Mouse (Mus musculus) liver, embryonic 12.5 days (tissue): Measurements from ENCODE around the gene Qars. TPM values are rescaled to one million over a fixed set of nuclear protein-coding genes. Genes with fewer than 3 reads are reported as not detected.
A peak's percentile ranks its signal among the peaks of the same experiment; 100 is the strongest.

Experiments
- ATAC-seq: fragments of 200-750 bp; cut with Nextera tagmentation; 2 replicates; pipeline ENCODE4 v1.8.0; 2017; ENCODE audit warnings: moderate number of reproducible peaks, mild to moderate bottlenecking, moderate library complexity
- H3K27ac ChIP-seq: fragments of 300-500 bp; sonication (generic); 2 replicates; pipeline ENCODE4 v1.5.1; 2016; ENCODE audit warnings: mild to moderate bottlenecking
- H3K27me3 ChIP-seq: fragments of 300-500 bp; sonication (generic); replicated peaks from 2 replicates; pipeline ENCODE4 v1.6.1; 2016; ENCODE audit warnings: mild to moderate bottlenecking, moderate library complexity
- H3K36me3 ChIP-seq: fragments of 300-500 bp; sonication (generic); 2 replicates; pipeline ENCODE4 v1.6.1; 2016; ENCODE audit warnings: mild to moderate bottlenecking, moderate library complexity
- H3K4me1 ChIP-seq: fragments of 300-500 bp; sonication (generic); 2 replicates; pipeline ENCODE4 v1.6.1; 2016
- H3K4me2 ChIP-seq: fragments of 300-500 bp; sonication (generic); 2 replicates; pipeline ENCODE4 v1.6.1; 2016; ENCODE audit warnings: mild to moderate bottlenecking, moderate library complexity
- H3K4me3 ChIP-seq: fragments of 300-500 bp; sonication (generic); 2 replicates; pipeline ENCODE4 v1.5.1; 2016; ENCODE audit warnings: mild to moderate bottlenecking, moderate library complexity
- H3K9ac ChIP-seq: fragments of 300-500 bp; sonication (generic); 2 replicates; pipeline ENCODE4 v1.6.1; 2016; ENCODE audit warnings: mild to moderate bottlenecking, moderate library complexity
- H3K9me3 ChIP-seq: fragments of 300-500 bp; sonication (generic); replicated peaks from 2 replicates; pipeline ENCODE4 v1.6.1; 2016; ENCODE audit warnings: mild to moderate bottlenecking, moderate library complexity
- WGBS: fragments of 180-500 bp; shearing (Covaris S2); methylation state at CpG from one replicate; pipeline ENCODE4 v1.1.7; 2016; ENCODE audit not compliant: insufficient replicate concordance; 5-methylcytosine and 5-hydroxymethylcytosine counted together
- polyA plus RNA-seq: library from polyadenylated mRNA; unstranded; fragments of >200 nt; fragmentation: Nextera tagmentation; extraction: Ambion mirVana; gene quantifications from 2 replicates; pipeline ENCODE4 v1.2.1, GENCODE M21; 2016

The Qars gene
- polyA plus RNA-seq, 1 experiment from 2014 or later, result 74.4 TPM

DNA sequence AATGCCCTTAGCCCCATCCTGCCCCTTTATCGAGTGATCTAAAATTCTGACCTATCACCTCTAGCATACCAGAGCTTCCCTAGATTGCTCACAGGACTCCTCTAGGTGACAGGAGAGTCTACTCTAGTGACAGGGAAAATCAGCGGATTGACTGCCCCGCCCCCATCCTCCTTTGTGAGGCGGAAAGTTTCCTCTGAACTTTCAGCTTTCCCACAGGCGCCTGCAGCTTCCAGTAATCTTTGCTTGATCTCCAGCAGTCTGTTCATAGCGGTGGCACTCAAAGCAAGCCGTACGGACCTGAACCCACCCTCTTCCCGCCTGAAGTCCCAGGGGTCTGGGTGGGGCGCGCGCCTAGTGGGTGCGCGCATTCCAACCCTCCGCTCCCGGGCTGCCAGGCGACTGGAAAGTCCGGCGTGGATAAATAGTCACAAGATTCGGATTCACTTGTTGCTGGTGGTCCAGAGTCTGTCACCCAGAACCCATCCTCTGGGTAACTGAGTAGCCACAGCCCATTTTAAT is 28.8 kb upstream of the Qars start:
- Histone ChIP-seq H3K4me3 (peak overlapping the region; percentile 55), H3K27ac (peak overlapping the region; percentile 60; the same call in 1 of the 2 replicates), H3K4me1 (peaks cover 23% of the 10 kb centered on the region), H3K27me3 (peaks cover 32% of the 10 kb centered on the region), H3K4me2 (peak overlapping the region; percentile 66), H3K9me3 (no peaks in the 10 kb centered on the region), H3K9ac (peak overlapping the region; percentile 53), H3K36me3 (0 out of 2 replicates have a peak, but pooled peaks cover 4% of the 10 kb centered on the region)
- ATAC-seq, result peak; percentile 57; the same call in 1 of the 2 replicates
- under 1% methylated on average over 20 of the region's 20 CpGs for WGBS

- no peak overlapping the region for H3K9ac ChIP-seq
- no peak overlapping the region for H3K27ac ChIP-seq
- peaks cover 23% of the 10 kb centered on the region for H3K4me1 ChIP-seq
- peak overlapping the region; percentile 55; the same call in 1 of the 2 replicates for H3K4me3 ChIP-seq
- ATAC-seq, result no peak
- 0 out of 2 replicates have a peak, but pooled peaks cover 7% of the 10 kb centered on the region for H3K36me3 ChIP-seq
- peak overlapping the region; percentile 66 for H3K4me2 ChIP-seq
- peaks cover 32% of the 10 kb centered on the region for H3K27me3 ChIP-seq
- WGBS, result 37% methylated on average over 11 of the region's 11 CpGs
- no peaks in the 10 kb centered on the region for H3K9me3 ChIP-seq
Measured at GRCm38 (mm10) chr9:108479241-108479640, 28.3 kb upstream of the Qars start.

DNA sequence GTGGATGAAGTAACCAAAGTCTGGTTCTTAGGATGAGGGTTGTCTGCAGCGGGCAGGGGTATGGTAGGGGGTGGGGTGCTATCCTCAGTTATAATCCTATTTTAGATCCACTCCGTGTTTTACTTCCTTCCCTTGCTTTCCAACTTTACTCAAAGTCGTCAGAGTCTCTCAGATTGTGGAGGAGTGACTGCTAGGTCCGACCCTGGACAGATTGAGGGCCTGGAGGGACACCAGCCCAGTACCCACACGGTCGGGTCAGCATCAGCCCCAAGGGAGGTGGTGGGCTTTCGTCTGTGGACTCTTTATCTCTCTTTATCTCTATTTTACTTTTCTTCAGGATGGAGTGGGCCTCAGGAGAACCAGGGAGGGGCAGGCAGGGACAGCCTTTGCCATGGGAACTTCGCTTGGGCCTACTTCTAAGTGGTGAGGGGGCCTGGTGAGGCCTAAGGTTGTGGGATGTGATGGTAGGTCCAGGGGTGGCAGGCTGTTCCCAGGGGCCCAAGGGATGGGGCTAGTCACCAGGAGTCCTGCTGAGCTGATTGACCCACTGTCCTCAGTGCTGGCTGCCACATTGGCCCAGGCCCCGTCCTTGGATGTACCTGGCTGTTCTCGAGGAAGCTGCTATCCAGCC is 27.7 kb upstream of the Qars start, which contains the start of gene Lamb2:
TSS of gene Lamb2 (plus strand) at position 16 of the 631 bp plus-strand sequence.
- peak within 1 kb of the TSS; percentile 66 for H3K4me2 ChIP-seq
- H3K9me3 ChIP-seq, result no peaks in the 10 kb centered on the region
- ATAC-seq, result peak; percentile 36; the same call in 1 of the 2 replicates
- H3K4me3 ChIP-seq, result peak within 1 kb of the TSS; percentile 55
- H3K27me3 ChIP-seq, result peaks cover 32% of the 10 kb centered on the region
- peak within 1 kb of the TSS; percentile 60; the same call in 1 of the 2 replicates for H3K27ac ChIP-seq
- WGBS, result 27% methylated on average over 10 of the region's 10 CpGs
- peak within 1 kb of the TSS; percentile 53 for H3K9ac ChIP-seq
- peaks cover 23% of the 10 kb centered on the region for H3K4me1 ChIP-seq
- 0 out of 2 replicates have a peak, but pooled peaks cover 11% of the 10 kb centered on the region for H3K36me3 ChIP-seq

DNA sequence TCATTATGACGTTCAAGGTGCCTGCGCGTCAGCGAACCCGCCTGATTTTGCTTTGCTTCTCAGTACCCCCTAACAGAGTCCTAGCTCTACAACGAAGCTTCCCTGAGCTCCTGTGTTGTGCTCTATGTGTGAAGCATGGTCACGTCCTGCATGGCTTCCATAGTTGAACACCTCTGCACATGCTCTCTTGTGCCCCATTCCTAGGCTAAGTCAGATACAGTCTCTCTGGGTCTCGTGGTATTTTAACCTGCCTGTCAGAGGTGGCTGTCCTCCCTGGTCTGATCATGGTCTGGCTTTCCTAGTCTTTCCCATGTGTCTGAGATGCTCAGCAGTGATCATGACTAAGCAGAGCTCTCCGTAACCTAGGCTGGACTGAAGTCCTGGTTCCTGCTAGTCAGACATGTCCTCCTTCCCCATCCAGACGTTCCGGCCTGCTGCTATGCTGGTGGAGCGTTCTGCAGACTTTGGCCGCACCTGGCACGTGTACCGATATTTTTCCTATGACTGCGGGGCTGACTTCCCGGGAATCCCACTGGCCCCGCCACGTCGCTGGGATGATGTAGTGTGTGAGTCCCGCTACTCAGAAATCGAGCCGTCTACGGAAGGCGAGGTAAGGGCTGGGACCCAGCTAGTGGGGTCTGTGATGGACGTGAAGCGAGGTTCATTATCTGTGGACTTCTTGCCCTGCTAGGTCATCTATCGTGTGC is 26.5 kb upstream of the Qars start:
- H3K27me3 ChIP-seq, result peaks cover 32% of the 10 kb centered on the region
- ATAC-seq, result no peak
- peaks cover 23% of the 10 kb centered on the region for H3K4me1 ChIP-seq
- H3K9ac ChIP-seq, result no peak overlapping the region
- no peaks in the 10 kb centered on the region for H3K9me3 ChIP-seq
- no peak overlapping the region for H3K27ac ChIP-seq
- H3K36me3 ChIP-seq, result peaks cover 18% of the 10 kb centered on the region; the same call in 1 of the 2 replicates
- no peak overlapping the region for H3K4me2 ChIP-seq
- WGBS, result 80% methylated on average over 28 of the region's 28 CpGs
- no peak overlapping the region for H3K4me3 ChIP-seq

DNA sequence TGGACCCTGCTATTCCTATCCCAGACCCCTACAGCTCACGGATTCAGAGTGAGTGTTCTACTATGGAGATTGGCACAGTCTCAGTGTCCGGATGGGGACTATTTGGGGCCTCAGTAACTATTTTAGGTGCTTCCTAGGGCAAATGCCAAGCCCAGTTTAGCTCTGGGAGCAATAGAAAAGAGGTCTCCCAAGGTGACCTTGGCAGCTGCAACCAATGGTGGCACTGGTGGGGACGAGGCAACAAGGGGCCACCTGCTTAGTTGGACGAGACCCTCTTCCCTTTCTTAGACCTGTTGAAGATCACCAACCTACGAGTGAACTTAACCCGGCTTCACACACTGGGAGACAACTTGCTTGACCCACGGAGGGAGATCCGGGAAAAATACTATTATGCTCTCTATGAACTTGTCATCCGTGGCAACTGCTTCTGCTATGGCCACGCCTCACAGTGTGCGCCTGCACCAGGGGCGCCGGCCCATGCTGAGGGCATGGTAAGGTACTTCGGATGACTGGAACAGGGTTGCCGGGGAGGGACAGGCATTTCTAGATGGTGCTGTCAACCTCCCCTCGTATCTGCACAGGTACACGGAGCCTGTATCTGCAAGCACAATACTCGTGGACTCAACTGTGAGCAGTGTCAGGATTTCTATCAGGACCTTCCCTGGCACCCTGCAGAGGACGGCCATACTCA is 25.8 kb upstream of the Qars start:
- no peak overlapping the region for H3K9ac ChIP-seq
- no peak overlapping the region for H3K4me3 ChIP-seq
- no peak for ATAC-seq
- peaks cover 24% of the 10 kb centered on the region; the same call in 1 of the 2 replicates for H3K36me3 ChIP-seq
- no peaks in the 10 kb centered on the region for H3K9me3 ChIP-seq
- H3K27ac ChIP-seq, result no peak overlapping the region
- H3K4me1 ChIP-seq, result peaks cover 23% of the 10 kb centered on the region
- no peak overlapping the region for H3K4me2 ChIP-seq
- H3K27me3 ChIP-seq, result peaks cover 32% of the 10 kb centered on the region
- WGBS, result 76% methylated on average over 19 of the region's 19 CpGs

- no peak overlapping the region for H3K4me3 ChIP-seq
- H3K27ac ChIP-seq, result no peak overlapping the region
- H3K4me1 ChIP-seq, result peaks cover 23% of the 10 kb centered on the region
- H3K4me2 ChIP-seq, result no peak overlapping the region
- H3K9ac ChIP-seq, result no peak overlapping the region
- 85% methylated on average over 18 of the region's 18 CpGs for WGBS
- H3K9me3 ChIP-seq, result no peaks in the 10 kb centered on the region
- H3K27me3 ChIP-seq, result peaks cover 23% of the 10 kb centered on the region
- no peak for ATAC-seq
- H3K36me3 ChIP-seq, result peaks cover 37% of the 10 kb centered on the region
Measured at GRCm38 (mm10) chr9:108483051-108483790, 24.3 kb upstream of the Qars start.

DNA sequence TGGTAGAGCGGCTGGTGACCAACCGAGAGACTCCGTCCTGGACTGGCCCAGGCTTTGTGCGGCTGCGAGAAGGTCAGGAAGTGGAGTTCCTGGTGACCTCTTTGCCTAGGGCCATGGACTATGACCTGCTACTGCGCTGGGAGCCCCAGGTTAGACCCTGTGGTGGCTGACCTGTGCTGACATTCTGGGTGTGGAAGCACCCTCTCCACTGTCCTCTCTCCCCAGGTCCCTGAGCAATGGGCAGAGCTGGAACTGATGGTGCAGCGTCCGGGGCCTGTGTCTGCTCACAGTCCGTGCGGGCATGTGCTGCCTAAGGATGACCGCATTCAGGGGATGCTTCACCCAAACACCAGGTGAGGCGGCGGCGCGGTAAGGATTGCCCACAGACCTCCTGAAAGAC is 23.5 kb upstream of the Qars start:
- Histone ChIP-seq H3K4me2 (no peak overlapping the region), H3K4me1 (peaks cover 17% of the 10 kb centered on the region), H3K4me3 (no peak overlapping the region), H3K9me3 (no peaks in the 10 kb centered on the region), H3K36me3 (peaks cover 45% of the 10 kb centered on the region), H3K27me3 (peaks cover 17% of the 10 kb centered on the region), H3K9ac (no peak overlapping the region), H3K27ac (no peak overlapping the region)
- ATAC-seq, result no peak
- 82% methylated on average over 15 of the region's 15 CpGs for WGBS

- Histone ChIP-seq H3K9me3 (no peaks in the 10 kb centered on the region), H3K4me1 (peaks cover 13% of the 10 kb centered on the region), H3K27ac (no peak overlapping the region), H3K4me3 (no peak overlapping the region), H3K9ac (no peak overlapping the region), H3K36me3 (peaks cover 45% of the 10 kb centered on the region), H3K27me3 (peaks cover 3% of the 10 kb centered on the region; the same call in 1 of the 2 replicates), H3K4me2 (no peak overlapping the region)
- ATAC-seq, result no peak
- 80% methylated on average over 19 of the region's 19 CpGs for WGBS
Measured at GRCm38 (mm10) chr9:108485301-108485875, 22.1 kb upstream of the Qars start.

- Histone ChIP-seq H3K27ac (no peak overlapping the region), H3K9ac (no peak overlapping the region), H3K36me3 (peaks cover 47% of the 10 kb centered on the region), H3K4me2 (no peak overlapping the region), H3K9me3 (no peaks in the 10 kb centered on the region), H3K27me3 (no peaks in the 10 kb centered on the region), H3K4me3 (no peak overlapping the region), H3K4me1 (peaks cover 19% of the 10 kb centered on the region)
- 75% methylated on average over 8 of the region's 8 CpGs for WGBS
- no peak for ATAC-seq
Measured at GRCm38 (mm10) chr9:108486973-108487530, 20.5 kb upstream of the Qars start.

DNA sequence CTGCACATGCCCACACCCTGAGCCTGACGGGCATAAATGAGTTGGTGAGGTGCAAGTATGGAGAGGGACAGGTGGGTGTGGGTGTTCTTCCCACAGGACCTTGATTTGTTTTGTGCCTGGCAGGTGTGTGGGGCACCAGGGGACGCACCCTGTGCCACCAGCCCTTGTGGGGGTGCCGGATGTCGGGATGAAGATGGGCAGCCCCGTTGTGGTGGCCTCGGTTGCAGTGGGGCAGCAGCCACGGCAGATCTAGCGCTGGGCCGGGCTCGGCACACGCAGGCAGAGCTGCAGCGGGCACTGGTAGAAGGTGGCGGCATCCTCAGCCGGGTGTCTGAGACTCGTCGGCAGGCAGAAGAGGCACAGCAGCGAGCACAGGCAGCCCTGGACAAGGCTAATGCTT is 19.1 kb upstream of the Qars start:
- H3K27me3 ChIP-seq, result no peaks in the 10 kb centered on the region
- no peak overlapping the region for H3K9ac ChIP-seq
- no peak overlapping the region for H3K27ac ChIP-seq
- no peak overlapping the region for H3K4me3 ChIP-seq
- ATAC-seq, result no peak
- WGBS, result 82% methylated on average over 17 of the region's 17 CpGs
- no peak overlapping the region for H3K4me2 ChIP-seq
- H3K9me3 ChIP-seq, result no peaks in the 10 kb centered on the region
- H3K36me3 ChIP-seq, result peaks cover 57% of the 10 kb centered on the region
- peaks cover 26% of the 10 kb centered on the region for H3K4me1 ChIP-seq

GRCm38 (mm10) chr9:108489215-108489614 is 18.3 kb upstream of the Qars start:
- Histone ChIP-seq H3K27ac (peak overlapping the region; percentile 96; the same call in 1 of the 2 replicates), H3K36me3 (peaks cover 62% of the 10 kb centered on the region)
- no peak for ATAC-seq

More at GRCm38 (mm10) chr9:108489215-108489614, 18.3 kb upstream of the Qars start:
- Histone ChIP-seq H3K9me3 (no peaks in the 10 kb centered on the region), H3K4me3 (no peak overlapping the region), H3K4me2 (no peak overlapping the region), H3K9ac (no peak overlapping the region), H3K4me1 (peaks cover 26% of the 10 kb centered on the region), H3K27me3 (no peaks in the 10 kb centered on the region)
- 91% methylated on average over 20 of the region's 20 CpGs for WGBS
